Mouse (Mus musculus): Measurements from ENCODE around the gene Dazap1.

DNA sequence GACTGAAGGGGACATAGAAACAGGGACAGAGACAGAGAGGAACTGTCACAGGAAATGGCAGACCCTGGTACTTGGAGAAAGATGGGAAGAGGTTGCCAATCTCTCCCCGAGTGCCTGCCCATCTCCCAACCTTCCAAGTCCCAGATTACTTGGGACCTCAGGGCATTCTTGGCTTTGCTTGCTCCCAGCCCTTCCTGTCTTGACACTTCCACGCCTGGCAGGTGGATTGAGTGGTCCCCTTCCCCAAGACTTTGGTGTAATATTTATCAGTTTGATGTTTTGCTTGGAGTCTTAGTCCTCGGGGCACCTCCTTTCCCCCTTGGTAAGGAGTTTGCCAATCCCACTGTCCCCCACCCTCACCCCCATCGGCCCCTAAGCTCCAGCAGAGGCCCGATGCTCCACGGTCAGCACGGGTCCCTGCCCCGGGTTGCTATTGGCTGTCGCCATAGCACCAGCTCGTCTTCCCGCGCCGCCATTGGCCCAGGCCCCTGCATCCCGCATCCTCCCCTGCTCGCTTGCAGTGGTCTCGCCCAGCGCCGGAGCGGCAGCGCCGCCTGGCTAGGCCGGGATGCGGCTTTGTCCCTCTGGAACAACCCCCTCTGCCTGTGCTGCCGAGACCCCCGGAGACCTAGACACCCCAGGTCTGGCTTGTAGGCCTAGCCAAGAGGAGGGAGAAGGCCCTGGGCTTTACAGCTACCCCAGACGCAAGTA lies 37.4 kb downstream of the Dazap1 start:
- TF ChIP-seq CTCF (conservative IDR thresholded peaks at IDR 0.05; ENCODE audit: low read length) (no peak), NANOG (IDR thresholded peaks at IDR 0.05; ENCODE audit: borderline replicate concordance, low read length) (no peak)
